Mouse (Mus musculus): ENCODE results near the gene Slc11a2.

GRCm38 (mm10) chr15:100458055-100458454 lies 33.2 kb upstream of the Slc11a2 start:
- TF ChIP-seq CTCF (IDR thresholded peaks at IDR 0.05; ENCODE audit: insufficient read depth, low read length), result peak; percentile 34; the same call in 1 of the 2 replicates
- TF ChIP-seq POLR2A (IDR thresholded peaks at IDR 0.05; ENCODE audit: borderline replicate concordance, extremely low read depth, low read depth, low read length), result no peak
